Mouse (Mus musculus) olfactory bulb, adult 2 months (tissue): ENCODE measurements at regions not wholly inside any gene's neighbourhood (a gene's known extent, or its start where the extent isn't known, plus 50 kb on each side); places are given as distances from the start of the nearest gene placed in this dataset.

Source experiments
- H3K27ac ChIP-seq: fragments of 200-500 bp; 2 replicates; pipeline ENCODE4 v1.5.1; 2012; ENCODE audit warnings: low read depth, low read length; ENCODE audit not compliant: insufficient read depth
- H3K4me1 ChIP-seq: fragments of 200-500 bp; 2 replicates; pipeline ENCODE4 v1.6.1; 2012; ENCODE audit warnings: low read length; ENCODE audit not compliant: control insufficient read depth, insufficient read depth
- H3K4me3 ChIP-seq: fragments of 200-500 bp; 2 replicates; pipeline ENCODE4 v1.5.1; 2012; ENCODE audit warnings: mild to moderate bottlenecking, low read depth, low read length, moderate library complexity; ENCODE audit not compliant: insufficient read depth
- CTCF ChIP-seq: fragments of 200-500 bp; IDR thresholded peaks from 2 replicates; pipeline ENCODE4 v1.5.1; 2012; ENCODE audit warnings: low read depth, mild to moderate bottlenecking, low read length, moderate library complexity; ENCODE audit not compliant: insufficient read depth
- POLR2A ChIP-seq: fragments of 200-500 bp; IDR thresholded peaks from 2 replicates; pipeline ENCODE4 v1.6.1; 2012; ENCODE audit warnings: mild to moderate bottlenecking, low read depth, low read length, moderate library complexity; ENCODE audit not compliant: insufficient read depth
- WGBS: fragments of 180-500 bp; shearing (Covaris S2); methylation state at CpG from one replicate; pipeline ENCODE4 v1.1.7; 2018; 5-methylcytosine and 5-hydroxymethylcytosine counted together

DNA sequence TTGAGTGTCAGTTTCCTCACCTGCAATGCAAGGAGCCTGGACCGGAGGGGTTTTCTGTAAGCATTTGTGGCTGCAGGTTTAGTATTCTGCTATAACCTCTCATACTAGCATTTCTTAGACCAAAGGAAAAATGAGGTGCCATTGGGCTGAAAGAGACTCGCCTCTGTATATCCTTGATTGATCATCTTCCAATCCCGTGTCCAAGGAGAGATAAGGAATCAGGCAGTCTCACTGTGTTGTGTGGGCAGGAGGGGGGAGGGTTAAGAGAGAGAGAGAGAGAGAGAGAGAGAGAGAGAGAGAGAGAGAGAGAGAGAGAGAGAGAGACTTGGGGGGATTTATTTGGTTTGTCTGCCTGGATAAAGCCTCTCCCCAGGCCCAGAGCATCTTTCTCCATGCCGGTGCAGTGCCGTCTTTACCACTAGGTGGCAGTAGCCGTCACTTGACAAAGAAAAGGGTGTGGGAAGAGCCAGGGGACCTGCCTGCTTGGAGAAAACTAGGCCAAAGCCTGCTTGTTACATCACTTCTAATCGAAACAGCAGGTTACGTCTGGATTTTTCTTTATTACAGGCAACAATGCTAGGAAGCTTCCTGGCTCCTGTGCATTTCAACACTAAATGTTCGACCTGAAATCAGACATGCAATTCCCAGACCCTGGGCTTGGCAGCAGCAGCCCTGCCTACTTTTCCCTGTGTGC lies 56.1 kb upstream of the Ces5a start:
- Histone ChIP-seq H3K4me1 (no peaks in the 10 kb centered on the region), H3K4me3 (no peak overlapping the region), H3K27ac (no peak overlapping the region)
- 32% methylated on average over 9 of the region's 9 CpGs for WGBS
- TF ChIP-seq CTCF (peak; percentile 82), POLR2A (no peak)

DNA sequence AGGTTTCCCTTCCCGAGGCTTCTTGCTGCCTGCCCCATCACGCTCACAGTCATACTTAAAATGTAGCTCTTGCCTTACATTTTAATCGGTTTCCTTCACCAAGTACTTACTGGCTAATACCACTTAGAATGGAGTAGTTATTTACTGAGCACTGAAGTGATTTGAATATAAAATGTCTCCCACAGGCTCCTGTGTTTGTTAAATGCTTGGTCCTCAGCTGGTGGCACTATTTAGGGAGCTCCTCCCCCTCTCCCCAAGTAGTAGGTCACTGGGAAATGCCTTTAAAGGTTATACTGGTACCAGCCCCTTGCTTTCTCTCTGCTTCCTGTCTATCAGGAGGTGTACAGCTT lies 56.6 kb upstream of the Ces5a start:
- Histone ChIP-seq H3K4me1 (no peaks in the 10 kb centered on the region), H3K27ac (no peak overlapping the region), H3K4me3 (no peak overlapping the region)
- 13% methylated on average over 3 of the region's 3 CpGs for WGBS
- no peak for TF ChIP-seq POLR2A

DNA sequence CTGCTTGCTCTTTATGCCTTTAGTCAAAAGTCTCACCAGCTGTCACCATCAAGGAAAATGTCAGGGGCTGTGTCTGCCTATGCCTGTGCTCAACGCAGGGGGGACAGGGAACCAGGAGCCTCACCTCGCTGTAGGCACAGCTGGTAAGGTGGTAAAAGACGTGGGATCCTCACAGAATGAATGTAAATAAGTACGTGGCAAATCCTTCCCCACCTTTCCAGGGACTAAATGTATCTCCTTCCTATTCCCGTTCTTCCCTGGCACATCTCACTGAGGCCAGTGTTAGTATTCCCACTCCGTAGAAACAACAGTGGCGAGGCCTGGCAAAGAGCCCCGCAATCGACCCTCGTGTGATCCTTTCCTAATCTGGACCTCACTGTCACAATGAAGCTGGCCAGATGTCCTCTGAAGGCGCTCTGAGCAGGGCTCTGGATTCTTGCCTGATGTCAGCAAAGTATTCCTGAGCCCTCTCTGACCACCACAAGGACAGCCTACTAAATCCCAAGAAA lies 63.0 kb upstream of the Ces5a start:
- Histone ChIP-seq H3K4me1 (peaks cover 8% of the 10 kb centered on the region; the same call in 1 of the 2 replicates), H3K4me3 (no peak overlapping the region), H3K27ac (no peak overlapping the region)
- WGBS = 53% methylated on average over 11 of the region's 11 CpGs
- TF ChIP-seq POLR2A (no peak), CTCF (no peak)

DNA sequence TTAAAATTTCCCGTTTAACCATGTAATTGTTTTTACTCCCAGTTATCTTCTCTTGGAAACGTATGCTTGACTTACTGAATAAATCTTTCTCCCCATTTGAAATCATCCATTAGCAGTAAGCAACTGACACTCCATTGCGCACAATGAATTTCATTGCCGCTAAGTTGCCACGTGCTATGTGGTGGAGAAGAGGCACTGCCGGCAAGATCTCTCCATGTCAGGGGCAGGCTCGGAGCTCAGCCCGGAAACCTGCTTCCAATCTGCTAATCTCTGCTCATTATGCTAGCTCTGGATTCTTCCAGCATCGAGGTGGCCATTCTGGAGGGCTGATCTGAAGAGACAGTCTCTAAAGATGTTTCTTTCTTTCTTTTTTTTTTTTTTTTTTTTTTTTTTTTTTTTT lies 63.7 kb upstream of the Ces5a start:
- Histone ChIP-seq H3K4me3 (no peak overlapping the region), H3K4me1 (peaks cover 8% of the 10 kb centered on the region; the same call in 1 of the 2 replicates), H3K27ac (no peak overlapping the region)
- whole genome bisulfite sequencing = 31% methylated on average over 9 of the region's 9 CpGs
- TF ChIP-seq POLR2A = no peak

DNA sequence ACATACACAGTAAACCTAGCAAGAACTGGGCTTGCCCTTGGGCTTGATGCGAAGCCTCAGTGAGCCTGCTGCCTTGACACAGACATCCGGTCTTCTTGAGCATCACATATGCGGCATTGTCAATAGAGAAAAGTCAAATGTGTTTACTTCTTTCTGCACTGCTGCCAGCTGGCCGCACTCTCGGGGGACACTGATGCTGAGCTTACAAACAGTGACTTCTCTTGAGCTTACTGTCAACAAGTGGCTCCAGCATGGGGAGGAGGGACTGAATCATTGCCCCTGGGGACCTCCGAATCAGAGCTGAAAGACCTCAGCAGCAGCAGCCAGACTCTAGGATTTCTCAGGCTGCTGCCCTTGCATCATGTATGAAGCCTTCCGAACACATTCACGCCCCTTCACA lies 64.1 kb upstream of the Ces5a start:
- 69% methylated on average over 8 of the region's 8 CpGs for WGBS

DNA sequence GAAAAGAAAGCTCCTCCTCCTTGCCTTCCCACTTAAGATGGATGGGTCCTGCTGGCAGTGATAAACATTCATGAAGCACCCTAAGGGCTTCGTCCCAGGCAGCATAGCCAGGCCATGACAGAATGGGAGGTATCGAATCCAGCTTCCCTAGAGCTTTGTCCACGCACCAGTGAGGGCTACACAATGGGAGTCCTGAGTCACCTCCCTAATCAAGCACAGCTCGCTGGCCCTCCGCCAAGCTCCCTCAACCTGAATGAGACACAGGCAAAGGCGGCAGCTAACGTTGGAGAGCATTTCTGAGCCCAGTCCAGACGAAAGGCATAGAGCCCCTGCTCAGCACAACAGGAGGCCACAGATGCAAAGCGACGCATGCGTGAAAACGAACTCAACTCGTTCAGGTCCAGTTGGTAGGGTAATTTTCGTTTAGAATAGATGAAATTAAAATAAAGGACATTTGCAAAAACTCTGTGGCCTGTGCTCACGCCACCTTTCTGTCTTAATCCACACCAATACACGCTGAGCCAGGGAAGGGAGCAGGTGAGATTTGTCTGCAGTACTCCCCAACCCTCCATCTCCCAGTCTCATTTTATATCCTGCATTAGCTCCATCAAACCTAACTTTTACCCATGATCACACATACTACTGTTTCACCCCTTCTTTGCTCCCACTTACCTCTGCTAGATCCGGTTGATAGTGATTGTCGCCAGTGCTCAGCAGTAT lies 91.3 kb upstream of the Ces5a start:
- TF ChIP-seq CTCF = no peak
- TF ChIP-seq POLR2A = no peak
- peaks cover 7% of the 10 kb centered on the region for H3K4me1 ChIP-seq
- no peak overlapping the region for H3K4me3 ChIP-seq
- no peak overlapping the region for H3K27ac ChIP-seq
- WGBS = 29% methylated on average over 18 of the region's 18 CpGs

More for the DNA sequence above, 64.1 kb upstream of the Ces5a start:
- Histone ChIP-seq H3K4me3 (no peak overlapping the region), H3K4me1 (peaks cover 8% of the 10 kb centered on the region; the same call in 1 of the 2 replicates), H3K27ac (no peak overlapping the region)
- TF ChIP-seq POLR2A (no peak), CTCF (no peak)

DNA sequence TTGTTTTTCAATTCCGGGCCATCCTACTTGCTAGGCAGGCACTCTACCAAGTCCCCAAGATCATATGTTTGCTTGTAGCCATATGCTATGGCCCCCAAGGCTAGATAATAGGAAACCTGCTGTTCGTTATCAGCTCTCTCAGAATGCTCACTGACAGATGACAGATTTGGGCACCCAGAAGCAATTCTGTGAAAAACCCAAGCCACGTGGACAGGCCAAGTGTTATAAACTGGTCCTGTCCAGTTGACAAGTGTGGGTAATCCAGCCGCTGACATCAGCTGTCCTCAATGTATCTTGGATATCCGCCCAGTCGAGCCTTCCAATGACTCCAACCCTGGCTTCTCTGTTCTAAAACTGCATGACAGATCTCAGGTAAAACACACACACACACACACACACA lies 92.0 kb upstream of the Ces5a start:
- Histone ChIP-seq H3K27ac (no peak overlapping the region), H3K4me3 (no peak overlapping the region), H3K4me1 (peaks cover 7% of the 10 kb centered on the region)
- TF ChIP-seq POLR2A = no peak
- TF ChIP-seq CTCF = no peak
- WGBS = 78% methylated on average over 6 of the region's 6 CpGs

DNA sequence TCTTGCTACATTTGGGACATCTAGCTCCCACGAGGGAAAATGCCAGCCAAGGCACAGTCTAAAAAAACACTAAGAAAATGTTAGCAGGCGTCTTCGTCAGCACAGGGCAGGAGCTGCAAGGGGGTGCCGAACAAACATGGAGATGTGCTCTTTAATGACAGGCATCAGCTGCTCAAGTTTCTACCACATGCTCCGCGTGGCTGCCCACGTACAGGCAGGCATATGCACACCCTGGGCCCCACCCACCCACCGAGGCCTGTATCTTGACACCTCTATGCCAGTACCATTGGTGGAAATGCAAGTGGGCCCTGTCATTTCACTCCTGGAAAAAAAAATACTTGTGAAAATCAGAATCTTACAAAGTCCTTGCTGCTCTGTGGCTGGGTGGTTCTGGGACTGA lies 97.3 kb upstream of the Ces5a start:
- WGBS = 86% methylated on average over 8 of the region's 8 CpGs
- no peaks in the 10 kb centered on the region for H3K4me1 ChIP-seq
- TF ChIP-seq CTCF (no peak), POLR2A (no peak)
- H3K27ac ChIP-seq = no peak overlapping the region
- H3K4me3 ChIP-seq = no peak overlapping the region

DNA sequence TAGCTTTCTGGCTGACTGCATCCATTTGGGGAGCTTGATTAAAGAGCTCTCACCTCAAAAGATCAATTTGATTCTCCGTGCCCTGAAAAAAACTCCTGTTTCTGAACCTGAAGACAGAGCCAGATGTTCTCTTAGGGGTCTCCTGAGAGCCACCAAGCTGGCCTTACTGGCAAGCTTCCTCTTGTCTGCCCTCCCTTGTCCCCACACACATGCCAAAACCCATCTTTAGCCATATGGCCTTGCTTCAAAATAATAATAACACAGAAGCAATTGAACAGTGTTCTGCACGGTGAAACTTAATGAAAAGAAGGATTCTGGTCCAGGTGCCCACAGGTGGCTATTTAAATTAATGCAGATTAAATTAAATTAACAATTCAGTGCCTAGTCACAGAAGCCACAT lies 107.1 kb upstream of the Ces5a start:
- no peak for TF ChIP-seq POLR2A
- no peak for TF ChIP-seq CTCF
- 74% methylated on average over 2 of the region's 2 CpGs for WGBS
- Histone ChIP-seq H3K4me1 (no peaks in the 10 kb centered on the region), H3K27ac (no peak overlapping the region), H3K4me3 (no peak overlapping the region)
